Mouse (Mus musculus) lung, postnatal 0 days (tissue): ENCODE results near the gene Zfp60. TPM values are rescaled to one million over a fixed set of nuclear protein-coding genes. Genes with fewer than 3 reads are reported as not detected.
A peak's percentile ranks its signal among the peaks of the same experiment; 100 is the strongest.

Experiments
- ATAC-seq: fragments of 200-750 bp; cut with Nextera tagmentation; 2 replicates; pipeline ENCODE4 v1.8.0; 2017; ENCODE audit warnings: moderate library complexity
- DNase-seq: peaks from one replicate; pipeline ENCODE4 v3.0.0-alpha.2; 2016; ENCODE audit warnings: low spot score
- H3K27ac ChIP-seq: fragments of 300-500 bp; sonication (generic); 2 replicates; pipeline ENCODE4 v1.5.1; 2014; ENCODE audit warnings: antibody characterized with exemption, mild to moderate bottlenecking, low read length, mixed read lengths
- H3K27me3 ChIP-seq: fragments of 300-500 bp; sonication (generic); replicated peaks from 2 replicates; pipeline ENCODE4 v1.6.1; 2014; ENCODE audit warnings: low read length, mixed read lengths; ENCODE audit not compliant: insufficient read depth
- H3K36me3 ChIP-seq: fragments of 300-500 bp; sonication (generic); 2 replicates; pipeline ENCODE4 v1.6.1; 2014; ENCODE audit warnings: low read length, mixed read lengths; ENCODE audit not compliant: insufficient read depth
- H3K4me1 ChIP-seq: fragments of 300-500 bp; sonication (generic); 2 replicates; pipeline ENCODE4 v1.6.1; 2014; ENCODE audit warnings: antibody characterized with exemption, low read depth, low read length, mixed read lengths; ENCODE audit not compliant: insufficient read depth
- H3K4me2 ChIP-seq: fragments of 300-500 bp; sonication (generic); replicated peaks from 2 replicates; pipeline ENCODE4 v1.6.1; 2014; ENCODE audit warnings: low read depth, mild to moderate bottlenecking, low read length, moderate library complexity, mixed read lengths
- H3K4me3 ChIP-seq: fragments of 300-500 bp; sonication (generic); 2 replicates; pipeline ENCODE4 v1.5.1; 2014; ENCODE audit warnings: low read depth, low read length
- H3K9ac ChIP-seq: fragments of 300-500 bp; sonication (generic); replicated peaks from 2 replicates; pipeline ENCODE4 v1.6.1; 2014; ENCODE audit warnings: low read depth, mild to moderate bottlenecking
- H3K9me3 ChIP-seq: fragments of 300-500 bp; sonication (generic); 2 replicates; pipeline ENCODE4 v1.6.1; 2016; ENCODE audit warnings: low read length, mixed read lengths
- CTCF ChIP-seq: IDR thresholded peaks from 2 replicates; pipeline ENCODE4 v1.5.1; 2016; ENCODE audit warnings: antibody characterized with exemption, mild to moderate bottlenecking
- EP300 ChIP-seq: IDR thresholded peaks from 2 replicates; pipeline ENCODE4 v1.6.1; 2016; ENCODE audit warnings: antibody characterized with exemption, mild to moderate bottlenecking, control low read depth
- WGBS: fragments of 180-500 bp; shearing (Covaris S2); extraction: QIAGEN DNeasy Blood & Tissue Kit; methylation state at CpG from one replicate; pipeline ENCODE4 v1.1.7; 2014; 5-methylcytosine and 5-hydroxymethylcytosine counted together
- polyA plus RNA-seq: library from polyadenylated mRNA; unstranded; fragments of >200 nt; fragmentation: Nextera tagmentation; extraction: Ambion mirVana; gene quantifications from 2 replicates; pipeline ENCODE4 v1.2.1, GENCODE M21; 2015

Gene Zfp60
- polyA plus RNA-seq = 12.6 and 13.6 TPM in 2 replicates

GRCm38 (mm10) chr7:27731281-27731883, at the start of gene Zfp60:
Gene Zfp60 (plus strand): TSS chr7:27731389.
- ATAC-seq (peak; percentile 97), DNase-seq (peak; percentile 95)
- H3K27me3 ChIP-seq = no peaks in the 10 kb centered on the region
- no peaks in the 10 kb centered on the region for H3K36me3 ChIP-seq
- H3K9ac ChIP-seq = peak within 1 kb of the TSS; percentile 65
- H3K4me1 ChIP-seq = peaks cover 3% of the 10 kb centered on the region; the same call in 1 of the 2 replicates
- no peaks in the 10 kb centered on the region for H3K9me3 ChIP-seq
- WGBS = under 1% methylated on average over 35 of the region's 35 CpGs
- TF ChIP-seq EP300 (no peak), CTCF (peak; percentile 74)
- H3K27ac ChIP-seq = peak within 1 kb of the TSS; percentile 87
- peak within 1 kb of the TSS; percentile 81 for H3K4me3 ChIP-seq
- peak within 1 kb of the TSS; percentile 77 for H3K4me2 ChIP-seq

DNA sequence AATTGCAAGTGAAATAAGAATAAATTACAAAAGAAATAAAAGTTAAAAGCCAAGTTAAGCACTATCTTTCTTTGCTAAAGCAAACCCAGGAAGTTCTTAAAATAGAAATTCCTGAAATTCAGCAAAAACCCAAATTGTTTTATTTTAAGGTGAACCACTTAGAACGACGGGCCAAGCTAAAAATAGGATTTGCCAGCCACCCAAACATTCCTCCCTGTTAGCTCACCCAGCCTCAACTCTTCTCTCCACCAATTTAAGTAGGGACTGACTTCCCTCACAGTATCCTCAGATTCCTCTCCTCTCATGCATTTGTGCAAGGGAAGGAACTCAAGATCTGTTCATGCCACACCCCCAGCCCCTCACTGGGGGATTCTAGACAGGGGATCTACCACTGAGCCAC, 48.0 kb upstream of the Zfp60 start:
- ATAC-seq (no peak), DNase-seq (no peak)
- no peak overlapping the region for H3K4me3 ChIP-seq
- no peak overlapping the region for H3K4me2 ChIP-seq
- H3K27ac ChIP-seq = no peak overlapping the region
- WGBS = 17% methylated on average over 2 of the region's 2 CpGs
- H3K27me3 ChIP-seq = no peaks in the 10 kb centered on the region
- H3K9ac ChIP-seq = no peak overlapping the region
- no peaks in the 10 kb centered on the region for H3K9me3 ChIP-seq
- no peaks in the 10 kb centered on the region for H3K36me3 ChIP-seq
- TF ChIP-seq CTCF = no peak
- TF ChIP-seq EP300 = no peak
- no peaks in the 10 kb centered on the region for H3K4me1 ChIP-seq

DNA sequence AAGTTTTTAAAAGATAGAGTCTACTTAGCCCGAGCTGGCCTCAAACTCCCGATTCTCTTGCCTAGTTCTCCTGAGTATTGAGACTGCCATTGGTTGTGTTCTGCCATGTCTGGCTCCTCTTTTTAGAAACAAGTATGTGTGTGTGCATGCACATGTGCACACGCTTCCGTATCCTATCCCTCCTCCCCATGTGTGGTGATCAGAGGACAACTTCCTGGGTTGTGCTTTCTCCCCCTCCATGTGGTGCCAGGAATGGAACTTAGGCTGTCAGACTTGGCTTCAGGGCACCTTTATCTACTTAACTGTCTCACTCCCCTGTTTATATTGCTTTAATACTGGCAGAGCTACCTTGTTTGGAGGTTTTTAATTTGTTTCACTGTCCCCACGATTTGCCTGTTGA, 46.0 kb upstream of the Zfp60 start:
- 43% methylated on average over 5 of the region's 5 CpGs for WGBS
- no peak overlapping the region for H3K4me2 ChIP-seq
- H3K9ac ChIP-seq = no peak overlapping the region
- no peak overlapping the region for H3K4me3 ChIP-seq
- ATAC-seq (no peak), DNase-seq (no peak)
- TF ChIP-seq CTCF (no peak), EP300 (no peak)
- H3K9me3 ChIP-seq = no peaks in the 10 kb centered on the region
- no peaks in the 10 kb centered on the region; the same call in 1 of the 2 replicates for H3K4me1 ChIP-seq
- H3K27me3 ChIP-seq = no peaks in the 10 kb centered on the region
- H3K27ac ChIP-seq = no peak overlapping the region
- no peaks in the 10 kb centered on the region for H3K36me3 ChIP-seq

- ATAC-seq = no peak
- Histone ChIP-seq H3K4me3 (no peak overlapping the region), H3K4me2 (no peak overlapping the region), H3K9me3 (no peaks in the 10 kb centered on the region), H3K27ac (no peak overlapping the region), H3K9ac (no peak overlapping the region), H3K4me1 (no peaks in the 10 kb centered on the region; the same call in 1 of the 2 replicates), H3K36me3 (no peaks in the 10 kb centered on the region), H3K27me3 (no peaks in the 10 kb centered on the region)
- TF ChIP-seq EP300 (no peak), CTCF (peak; percentile 83)
- DNase-seq = peak; percentile 87
- 2% methylated on average over 6 of the region's 6 CpGs for WGBS
Measured at GRCm38 (mm10) chr7:27685681-27686080, 45.5 kb upstream of the Zfp60 start.

DNA sequence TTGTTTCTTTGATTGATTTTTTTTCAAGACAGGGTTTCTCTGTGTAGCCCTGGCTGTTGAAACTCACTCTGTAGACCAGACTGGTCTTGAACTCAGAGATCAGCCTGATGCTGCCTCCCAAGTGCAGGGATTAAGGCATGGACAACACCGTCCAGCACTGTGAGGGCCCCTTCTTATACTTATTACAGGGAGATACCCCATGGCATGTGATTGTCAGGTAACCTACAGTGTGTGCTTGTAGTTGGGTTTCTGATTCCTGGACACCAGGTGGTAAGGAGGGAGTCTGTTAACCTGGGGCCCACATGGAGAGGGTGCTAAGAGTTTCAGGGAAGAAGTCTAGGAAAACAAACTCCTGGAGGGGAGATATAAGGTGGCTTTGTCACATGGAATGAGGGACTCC, 44.1 kb upstream of the Zfp60 start:
- no peak for ATAC-seq
- H3K27ac ChIP-seq = no peak overlapping the region
- H3K9ac ChIP-seq = no peak overlapping the region
- WGBS = 92% methylated on average over 1 of the region's 1 CpGs
- DNase-seq = no peak
- H3K9me3 ChIP-seq = no peaks in the 10 kb centered on the region
- H3K4me3 ChIP-seq = no peak overlapping the region
- no peaks in the 10 kb centered on the region for H3K27me3 ChIP-seq
- H3K4me2 ChIP-seq = no peak overlapping the region
- no peaks in the 10 kb centered on the region; the same call in 1 of the 2 replicates for H3K4me1 ChIP-seq
- no peak for TF ChIP-seq EP300
- no peak for TF ChIP-seq CTCF
- no peaks in the 10 kb centered on the region for H3K36me3 ChIP-seq

DNA sequence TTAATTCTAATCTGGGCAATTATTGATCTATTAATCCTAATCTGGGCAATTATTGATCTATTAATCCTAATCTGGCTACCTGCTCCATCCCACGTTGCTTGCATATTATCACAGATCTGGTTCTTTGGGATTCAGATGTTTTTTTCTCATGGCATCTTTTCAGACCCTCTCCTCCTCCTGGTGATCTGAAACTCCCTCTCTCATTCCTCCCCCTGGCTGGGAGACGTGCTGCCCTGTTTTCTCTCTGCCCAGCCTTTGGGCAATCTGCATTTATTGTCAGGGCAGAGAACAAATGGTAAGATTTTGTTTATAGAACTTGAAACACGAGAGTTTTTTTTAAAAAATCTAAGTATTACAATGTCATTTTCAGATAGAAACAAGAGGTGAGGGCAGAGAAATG, 43.4 kb upstream of the Zfp60 start:
- 58% methylated on average over 3 of the region's 3 CpGs for WGBS
- Histone ChIP-seq H3K9ac (no peak overlapping the region), H3K9me3 (no peaks in the 10 kb centered on the region), H3K36me3 (no peaks in the 10 kb centered on the region), H3K4me2 (no peak overlapping the region), H3K4me3 (no peak overlapping the region), H3K4me1 (no peaks in the 10 kb centered on the region; the same call in 1 of the 2 replicates), H3K27me3 (no peaks in the 10 kb centered on the region), H3K27ac (no peak overlapping the region)
- ATAC-seq (no peak), DNase-seq (no peak)
- TF ChIP-seq CTCF = no peak
